Mouse (Mus musculus): ENCODE measurements around the gene Dnajc10. TPM values are rescaled to one million over a fixed set of nuclear protein-coding genes. Genes with fewer than 3 reads are reported as not detected.

Dnajc10 gene
- polyA plus RNA-seq, 1 experiment from 2014 or later = 68.2 TPM

DNA sequence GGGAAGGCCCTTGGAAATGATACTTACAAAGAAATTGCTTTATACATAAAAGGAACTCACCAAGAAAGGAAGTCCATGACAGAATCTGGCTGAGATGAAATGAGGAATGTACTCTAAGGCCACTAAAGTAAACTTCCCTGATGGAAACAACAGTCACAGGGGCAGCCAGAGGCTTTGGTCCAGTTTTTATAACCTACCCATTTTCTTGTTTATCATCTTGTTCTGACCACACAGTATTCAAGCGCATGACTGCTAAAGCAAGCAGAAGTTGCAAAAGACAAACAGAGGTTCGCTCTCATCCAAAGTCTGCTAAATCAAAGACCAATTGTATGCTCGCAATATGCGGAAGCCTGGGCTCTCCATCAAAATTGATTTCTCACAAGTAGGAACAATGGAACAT, 14.5 kb upstream of the Dnajc10 start:
- Histone ChIP-seq H3K4me3 (replicated peaks) (no peak overlapping the region), H3K36me3 (no peaks in the 10 kb centered on the region), H3K9ac (no peak overlapping the region), H3K27me3 (no peaks in the 10 kb centered on the region), H3K9me3 (replicated peaks) (no peaks in the 10 kb centered on the region), H3K27ac (replicated peaks) (no peak overlapping the region), H3K4me2 (replicated peaks) (no peak overlapping the region), H3K4me1 (no peaks in the 10 kb centered on the region)
- ATAC-seq (ENCODE audit: insufficient number of reproducible peaks, low FRiP score, low TSS enrichment, low read depth) = no peak
- WGBS = 89% methylated on average over 4 of the region's 4 CpGs

GRCm38 (mm10) chr2:80303957-80304356, 11.3 kb upstream of the Dnajc10 start:
- Histone ChIP-seq H3K27ac (replicated peaks) (no peak overlapping the region), H3K4me3 (replicated peaks) (no peak overlapping the region), H3K27me3 (no peaks in the 10 kb centered on the region), H3K36me3 (no peaks in the 10 kb centered on the region), H3K9ac (no peak overlapping the region), H3K9me3 (replicated peaks) (no peaks in the 10 kb centered on the region), H3K4me1 (no peaks in the 10 kb centered on the region), H3K4me2 (replicated peaks) (no peak overlapping the region)
- no peak for ATAC-seq (ENCODE audit: insufficient number of reproducible peaks, low FRiP score, low TSS enrichment, low read depth)
- 88% methylated on average over 2 of the region's 2 CpGs for WGBS

- no peaks in the 10 kb centered on the region for H3K27me3 ChIP-seq
- 86% methylated on average over 3 of the region's 3 CpGs for WGBS
- no peak overlapping the region for H3K4me3 ChIP-seq (replicated peaks)
- H3K36me3 ChIP-seq = no peaks in the 10 kb centered on the region
- H3K9ac ChIP-seq = no peak overlapping the region
- no peak overlapping the region for H3K27ac ChIP-seq (replicated peaks)
- H3K4me1 ChIP-seq = no peaks in the 10 kb centered on the region
- no peak overlapping the region for H3K4me2 ChIP-seq (replicated peaks)
- no peak for ATAC-seq (ENCODE audit: insufficient number of reproducible peaks, low FRiP score, low TSS enrichment, low read depth)
- H3K9me3 ChIP-seq (replicated peaks) = no peaks in the 10 kb centered on the region
These were observed 7.6 kb upstream of the Dnajc10 start for GRCm38 (mm10) chr2:80307701-80308100.

GRCm38 (mm10) chr2:80309775-80310174, 5.5 kb upstream of the Dnajc10 start:
- Histone ChIP-seq H3K9me3 (replicated peaks) (no peaks in the 10 kb centered on the region), H3K27ac (replicated peaks) (no peak overlapping the region), H3K4me3 (replicated peaks) (no peak overlapping the region), H3K36me3 (no peaks in the 10 kb centered on the region), H3K27me3 (no peaks in the 10 kb centered on the region), H3K4me2 (replicated peaks) (no peak overlapping the region), H3K4me1 (no peaks in the 10 kb centered on the region), H3K9ac (no peak overlapping the region)
- ATAC-seq (ENCODE audit: insufficient number of reproducible peaks, low FRiP score, low TSS enrichment, low read depth) = no peak
- WGBS = 71% methylated on average over 4 of the region's 4 CpGs

DNA sequence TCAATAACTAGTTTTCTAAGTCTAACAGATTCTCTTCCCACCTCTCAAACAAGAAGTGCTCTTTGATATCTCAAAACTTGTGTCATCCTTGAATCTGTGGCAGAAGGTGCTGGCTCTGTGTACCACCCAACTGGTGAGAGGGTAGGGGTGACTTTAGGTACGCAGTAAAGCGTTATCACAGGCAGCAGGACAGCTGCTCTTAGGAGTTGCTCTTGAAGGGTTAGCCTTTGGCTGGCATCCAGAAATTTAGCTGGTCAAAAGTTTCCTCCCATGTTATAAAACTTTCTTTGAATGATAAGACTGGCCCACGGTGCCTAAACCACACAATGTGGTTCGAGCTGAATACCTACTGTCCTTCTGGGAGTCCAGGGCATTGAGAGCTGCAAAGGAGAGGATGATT, 4.5 kb upstream of the Dnajc10 start:
- 59% methylated on average over 4 of the region's 4 CpGs for WGBS

DNA sequence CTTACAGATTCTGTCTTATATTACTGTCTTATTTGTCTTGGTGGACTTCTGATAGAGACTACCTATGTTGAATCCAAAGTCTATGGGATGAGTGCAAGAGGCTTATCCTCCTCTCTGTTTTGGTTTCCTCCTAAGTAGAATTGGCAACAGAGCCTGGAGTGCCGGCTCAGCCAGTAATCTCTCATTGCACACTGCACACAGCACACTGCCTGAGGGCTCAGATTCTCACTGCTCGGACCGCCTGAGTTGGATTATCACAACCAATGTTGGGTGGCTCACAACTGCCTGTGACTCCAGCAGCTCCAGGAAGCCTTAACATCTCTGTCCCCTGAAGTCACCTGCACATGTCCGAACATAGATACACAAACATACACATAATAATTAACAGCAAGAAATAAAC, 3.9 kb upstream of the Dnajc10 start:
- ATAC-seq (ENCODE audit: insufficient number of reproducible peaks, low FRiP score, low TSS enrichment, low read depth) = no peak
- H3K4me2 ChIP-seq (replicated peaks) = no peak overlapping the region
- H3K27ac ChIP-seq (replicated peaks) = no peak overlapping the region
- H3K4me3 ChIP-seq (replicated peaks) = no peak overlapping the region
- WGBS = 40% methylated on average over 4 of the region's 4 CpGs
- H3K36me3 ChIP-seq = no peaks in the 10 kb centered on the region
- H3K9me3 ChIP-seq (replicated peaks) = no peaks in the 10 kb centered on the region
- H3K4me1 ChIP-seq = peaks cover 3% of the 10 kb centered on the region; the same call in 1 of the 2 replicates
- no peaks in the 10 kb centered on the region for H3K27me3 ChIP-seq
- no peak overlapping the region for H3K9ac ChIP-seq

More for the DNA sequence above, 4.5 kb upstream of the Dnajc10 start:
- no peaks in the 10 kb centered on the region for H3K9me3 ChIP-seq (replicated peaks)
- no peak overlapping the region for H3K4me3 ChIP-seq (replicated peaks)
- no peaks in the 10 kb centered on the region for H3K27me3 ChIP-seq
- H3K36me3 ChIP-seq = no peaks in the 10 kb centered on the region
- no peak overlapping the region for H3K9ac ChIP-seq
- ATAC-seq (ENCODE audit: insufficient number of reproducible peaks, low FRiP score, low TSS enrichment, low read depth) = no peak
- H3K4me1 ChIP-seq = no peaks in the 10 kb centered on the region
- H3K4me2 ChIP-seq (replicated peaks) = no peak overlapping the region
- H3K27ac ChIP-seq (replicated peaks) = no peak overlapping the region

- H3K4me2 ChIP-seq (replicated peaks) = no peak overlapping the region
- WGBS = 53% methylated on average over 1 of the region's 1 CpGs
- H3K27ac ChIP-seq (replicated peaks) = no peak overlapping the region
- H3K9ac ChIP-seq = no peak overlapping the region
- peaks cover 3% of the 10 kb centered on the region; the same call in 1 of the 2 replicates for H3K4me1 ChIP-seq
- peaks cover 4% of the 10 kb centered on the region for H3K36me3 ChIP-seq
- no peak overlapping the region for H3K4me3 ChIP-seq (replicated peaks)
- H3K9me3 ChIP-seq (replicated peaks) = no peaks in the 10 kb centered on the region
- H3K27me3 ChIP-seq = no peaks in the 10 kb centered on the region
- no peak for ATAC-seq (ENCODE audit: insufficient number of reproducible peaks, low FRiP score, low TSS enrichment, low read depth)
These were observed 1.1 kb upstream of the Dnajc10 start for GRCm38 (mm10) chr2:80314201-80314600.

- Histone ChIP-seq H3K27me3 (no peaks in the 10 kb centered on the region), H3K27ac (replicated peaks) (peak overlapping the region; percentile 93)
- no peak for ATAC-seq (ENCODE audit: insufficient number of reproducible peaks, low FRiP score, low TSS enrichment, low read depth)
These were observed 418 bp upstream of the Dnajc10 start for GRCm38 (mm10) chr2:80314854-80315241.

GRCm38 (mm10) chr2:80322878-80323277, 7.6 kb downstream of the Dnajc10 start:
- 85% methylated on average over 4 of the region's 4 CpGs for WGBS
- peaks cover 49% of the 10 kb centered on the region for H3K36me3 ChIP-seq

More at GRCm38 (mm10) chr2:80314854-80315241, 418 bp upstream of the Dnajc10 start:
- Histone ChIP-seq H3K36me3 (peaks cover 8% of the 10 kb centered on the region), H3K4me2 (replicated peaks) (peak overlapping the region; percentile 56), H3K4me1 (peaks cover 3% of the 10 kb centered on the region; the same call in 1 of the 2 replicates), H3K9me3 (replicated peaks) (no peaks in the 10 kb centered on the region), H3K4me3 (replicated peaks) (peak overlapping the region; percentile 88), H3K9ac (peak overlapping the region; percentile 76)
- WGBS = 40% methylated on average over 7 of the region's 7 CpGs

DNA sequence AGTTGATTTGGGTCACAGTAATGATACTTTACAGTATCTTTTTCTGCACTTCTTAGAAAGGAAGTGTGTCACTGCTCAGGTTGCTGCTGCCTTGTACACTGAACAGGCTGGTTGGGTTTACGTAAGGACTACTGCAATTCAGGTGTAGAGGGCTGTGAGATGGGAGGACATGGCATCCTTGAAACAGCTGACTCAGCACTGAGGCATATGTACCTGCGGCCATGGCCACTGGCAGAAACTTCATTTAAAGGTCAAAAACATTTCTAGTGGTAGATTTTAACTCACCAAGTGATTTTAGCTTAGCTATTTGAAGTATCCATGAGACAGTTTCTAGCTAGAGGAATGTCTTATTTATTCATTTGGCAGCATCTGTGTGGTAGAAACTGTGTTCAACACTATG, 10.5 kb downstream of the Dnajc10 start:
- no peaks in the 10 kb centered on the region for H3K27me3 ChIP-seq
- 90% methylated on average over 2 of the region's 2 CpGs for WGBS
- no peak for ATAC-seq (ENCODE audit: insufficient number of reproducible peaks, low FRiP score, low TSS enrichment, low read depth)

More at GRCm38 (mm10) chr2:80322878-80323277, 7.6 kb downstream of the Dnajc10 start:
- H3K4me1 ChIP-seq = no peaks in the 10 kb centered on the region
- no peaks in the 10 kb centered on the region for H3K9me3 ChIP-seq (replicated peaks)
- H3K4me2 ChIP-seq (replicated peaks) = no peak overlapping the region
- no peak overlapping the region for H3K4me3 ChIP-seq (replicated peaks)
- H3K27me3 ChIP-seq = no peaks in the 10 kb centered on the region
- no peak for ATAC-seq (ENCODE audit: insufficient number of reproducible peaks, low FRiP score, low TSS enrichment, low read depth)
- H3K9ac ChIP-seq = no peak overlapping the region
- H3K27ac ChIP-seq (replicated peaks) = no peak overlapping the region

DNA sequence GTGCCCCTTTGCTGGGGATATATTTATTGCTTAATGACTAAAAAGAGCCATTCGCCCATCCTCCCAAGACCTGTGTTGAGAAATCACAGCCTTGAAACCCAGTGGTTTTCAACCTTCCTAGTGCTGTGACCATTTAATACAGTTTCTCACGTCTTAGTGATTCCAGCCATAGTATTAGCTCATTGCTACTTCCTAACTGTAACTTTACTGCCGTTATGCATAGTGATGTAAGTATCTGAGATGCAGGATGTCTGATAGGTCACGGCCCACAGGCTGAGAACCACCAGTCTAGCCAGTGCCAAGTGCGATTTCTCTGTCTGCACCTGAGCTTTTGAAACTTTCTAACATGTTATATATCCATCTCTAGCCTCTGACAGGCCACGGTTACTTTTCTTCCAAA, 12.0 kb downstream of the Dnajc10 start:
- Histone ChIP-seq H3K4me3 (replicated peaks) (no peak overlapping the region), H3K36me3 (peaks cover 46% of the 10 kb centered on the region), H3K9ac (no peak overlapping the region), H3K4me2 (replicated peaks) (no peak overlapping the region), H3K27ac (replicated peaks) (no peak overlapping the region), H3K4me1 (no peaks in the 10 kb centered on the region), H3K27me3 (no peaks in the 10 kb centered on the region), H3K9me3 (replicated peaks) (no peaks in the 10 kb centered on the region)
- WGBS = 90% methylated on average over 6 of the region's 6 CpGs
- ATAC-seq (ENCODE audit: insufficient number of reproducible peaks, low FRiP score, low TSS enrichment, low read depth) = no peak

More for the DNA sequence above, 10.5 kb downstream of the Dnajc10 start:
- H3K36me3 ChIP-seq = peaks cover 53% of the 10 kb centered on the region
- H3K4me3 ChIP-seq (replicated peaks) = no peak overlapping the region
- no peak overlapping the region for H3K27ac ChIP-seq (replicated peaks)
- H3K4me1 ChIP-seq = no peaks in the 10 kb centered on the region
- no peak overlapping the region for H3K9ac ChIP-seq
- H3K9me3 ChIP-seq (replicated peaks) = no peaks in the 10 kb centered on the region
- no peak overlapping the region for H3K4me2 ChIP-seq (replicated peaks)

- WGBS = 87% methylated on average over 7 of the region's 7 CpGs
- ATAC-seq (ENCODE audit: insufficient number of reproducible peaks, low FRiP score, low TSS enrichment, low read depth) = no peak
- Histone ChIP-seq H3K4me2 (replicated peaks) (no peak overlapping the region), H3K4me3 (replicated peaks) (no peak overlapping the region), H3K9me3 (replicated peaks) (no peaks in the 10 kb centered on the region), H3K27ac (replicated peaks) (no peak overlapping the region), H3K4me1 (no peaks in the 10 kb centered on the region), H3K36me3 (peaks cover 42% of the 10 kb centered on the region), H3K9ac (no peak overlapping the region), H3K27me3 (no peaks in the 10 kb centered on the region)
These were observed 13.8 kb downstream of the Dnajc10 start for GRCm38 (mm10) chr2:80328961-80329653.

All from embryonic facial prominence, embryonic 15.5 days (tissue).